Mouse (Mus musculus) liver, postnatal 0 days (tissue): ENCODE data around the gene Ccdc73.

ENCODE experiments used
- CTCF ChIP-seq: sonication (generic); IDR thresholded peaks from 2 replicates; pipeline ENCODE4 v1.5.1; 2016; ENCODE audit warnings: antibody characterized with exemption, low read depth
- EP300 ChIP-seq: IDR thresholded peaks from 2 replicates; pipeline ENCODE4 v1.6.1; 2016; ENCODE audit warnings: antibody characterized with exemption, low read depth, mild to moderate bottlenecking

- no peak for TF ChIP-seq CTCF
- TF ChIP-seq EP300: no peak
Observed at GRCm38 (mm10) chr2:104964492-104964891, 96.9 kb downstream of the Ccdc73 start.
